Mouse (Mus musculus): ENCODE results near the gene Tmem50b. TPM values are rescaled to one million over a fixed set of nuclear protein-coding genes. Genes with fewer than 3 reads are reported as not detected.

The Tmem50b gene
- total RNA-seq, 2 experiments from 2014 or later: 54.7 to 60.2 TPM

GRCm38 (mm10) chr16:91565292-91565951, 32.2 kb downstream of the Tmem50b start:
- DNase-seq: no peak

GRCm38 (mm10) chr16:91564580-91565291, 32.9 kb downstream of the Tmem50b start:
- peak in 1 of 2 experiments; percentile 29 for DNase-seq

- no peak for DNase-seq
These were observed 35.8 kb downstream of the Tmem50b start for GRCm38 (mm10) chr16:91561541-91562457.

- peak; percentile 40 to 54 for DNase-seq
These were observed 36.5 kb downstream of the Tmem50b start for GRCm38 (mm10) chr16:91561099-91561498.

GRCm38 (mm10) chr16:91557693-91558092, 39.9 kb downstream of the Tmem50b start:
- peak in 1 of 2 experiments; percentile 31 for DNase-seq

- no peak for DNase-seq
These were observed 40.4 kb downstream of the Tmem50b start for GRCm38 (mm10) chr16:91557214-91557613.

GRCm38 (mm10) chr16:91556659-91557058, 40.9 kb downstream of the Tmem50b start:
- DNase-seq: no peak

GRCm38 (mm10) chr16:91555017-91555605, 42.5 kb downstream of the Tmem50b start:
- peak; percentile 42 for DNase-seq

GRCm38 (mm10) chr16:91553625-91554024, 44.0 kb downstream of the Tmem50b start:
- peak; percentile 52 to 65 for DNase-seq

- no peak for DNase-seq
These were observed 45.5 kb downstream of the Tmem50b start for GRCm38 (mm10) chr16:91552072-91552471.

- no peak for DNase-seq
These were observed 46.5 kb downstream of the Tmem50b start for GRCm38 (mm10) chr16:91551081-91551524.

GRCm38 (mm10) chr16:91549616-91550015, 48.0 kb downstream of the Tmem50b start:
- no peak for DNase-seq

- DNase-seq: no peak
These were observed 48.6 kb downstream of the Tmem50b start for GRCm38 (mm10) chr16:91548996-91549395.

- DNase-seq: no peak
These were observed 49.0 kb downstream of the Tmem50b start for GRCm38 (mm10) chr16:91548586-91548985.

- no peak for DNase-seq
These were observed 49.6 kb downstream of the Tmem50b start for GRCm38 (mm10) chr16:91547974-91548373.

GRCm38 (mm10) chr16:91546836-91547741, 50.5 kb downstream of the Tmem50b start, which contains the start of gene Ifngr2:
TSS of gene Ifngr2 (plus strand) at chr16:91547072.
- peak; percentile 78 to 88 for DNase-seq

- peak; percentile 28 to 42 for DNase-seq
These were observed 51.2 kb downstream of the Tmem50b start for GRCm38 (mm10) chr16:91546391-91546835.

- DNase-seq: peak in 1 of 2 experiments; percentile 24
These were observed 51.9 kb downstream of the Tmem50b start for GRCm38 (mm10) chr16:91545597-91546281.

- no peak for DNase-seq
These were observed 54.0 kb downstream of the Tmem50b start for GRCm38 (mm10) chr16:91543619-91544018.

- peak; percentile 20 to 35 for DNase-seq
These were observed 56.0 kb downstream of the Tmem50b start for GRCm38 (mm10) chr16:91541573-91542081.

Measured in adrenal gland, postnatal 36 days (tissue).